Mouse (Mus musculus) lung, postnatal 0 days (tissue): ENCODE measurements at regions not wholly inside any gene's neighbourhood (a gene's known extent, or its start where the extent isn't known, plus 50 kb on each side); places are given as distances from the start of the nearest gene placed in this dataset.

ENCODE experiments used
- ATAC-seq: fragments of 200-750 bp; cut with Nextera tagmentation; 2 replicates; pipeline ENCODE4 v1.8.0; 2017; ENCODE audit warnings: moderate library complexity
- DNase-seq: peaks from one replicate; pipeline ENCODE4 v3.0.0-alpha.2; 2016; ENCODE audit warnings: low spot score
- H3K27ac ChIP-seq: fragments of 300-500 bp; sonication (generic); 2 replicates; pipeline ENCODE4 v1.5.1; 2014; ENCODE audit warnings: antibody characterized with exemption, mild to moderate bottlenecking, low read length, mixed read lengths
- H3K27me3 ChIP-seq: fragments of 300-500 bp; sonication (generic); replicated peaks from 2 replicates; pipeline ENCODE4 v1.6.1; 2014; ENCODE audit warnings: low read length, mixed read lengths; ENCODE audit not compliant: insufficient read depth
- H3K36me3 ChIP-seq: fragments of 300-500 bp; sonication (generic); 2 replicates; pipeline ENCODE4 v1.6.1; 2014; ENCODE audit warnings: low read length, mixed read lengths; ENCODE audit not compliant: insufficient read depth
- H3K4me1 ChIP-seq: fragments of 300-500 bp; sonication (generic); 2 replicates; pipeline ENCODE4 v1.6.1; 2014; ENCODE audit warnings: antibody characterized with exemption, low read depth, low read length, mixed read lengths; ENCODE audit not compliant: insufficient read depth
- H3K4me2 ChIP-seq: fragments of 300-500 bp; sonication (generic); replicated peaks from 2 replicates; pipeline ENCODE4 v1.6.1; 2014; ENCODE audit warnings: low read depth, mild to moderate bottlenecking, low read length, moderate library complexity, mixed read lengths
- H3K4me3 ChIP-seq: fragments of 300-500 bp; sonication (generic); 2 replicates; pipeline ENCODE4 v1.5.1; 2014; ENCODE audit warnings: low read depth, low read length
- H3K9ac ChIP-seq: fragments of 300-500 bp; sonication (generic); replicated peaks from 2 replicates; pipeline ENCODE4 v1.6.1; 2014; ENCODE audit warnings: low read depth, mild to moderate bottlenecking
- H3K9me3 ChIP-seq: fragments of 300-500 bp; sonication (generic); 2 replicates; pipeline ENCODE4 v1.6.1; 2016; ENCODE audit warnings: low read length, mixed read lengths
- CTCF ChIP-seq: IDR thresholded peaks from 2 replicates; pipeline ENCODE4 v1.5.1; 2016; ENCODE audit warnings: antibody characterized with exemption, mild to moderate bottlenecking
- EP300 ChIP-seq: IDR thresholded peaks from 2 replicates; pipeline ENCODE4 v1.6.1; 2016; ENCODE audit warnings: antibody characterized with exemption, mild to moderate bottlenecking, control low read depth
- WGBS: fragments of 180-500 bp; shearing (Covaris S2); extraction: QIAGEN DNeasy Blood & Tissue Kit; methylation state at CpG from one replicate; pipeline ENCODE4 v1.1.7; 2014; 5-methylcytosine and 5-hydroxymethylcytosine counted together

- no peak overlapping the region for H3K27ac ChIP-seq
- no peak overlapping the region for H3K4me2 ChIP-seq
- no peak overlapping the region for H3K9ac ChIP-seq
- DNase-seq (no peak), ATAC-seq (no peak)
- no peaks in the 10 kb centered on the region for H3K4me1 ChIP-seq
- no peaks in the 10 kb centered on the region for H3K27me3 ChIP-seq
- TF ChIP-seq CTCF: no peak
- TF ChIP-seq EP300: no peak
- H3K36me3 ChIP-seq: no peaks in the 10 kb centered on the region
- WGBS: 67% methylated on average over 2 of the region's 2 CpGs
- H3K4me3 ChIP-seq: no peak overlapping the region
- no peaks in the 10 kb centered on the region for H3K9me3 ChIP-seq
Observed at GRCm38 (mm10) chr11:7282188-7282587, 68.5 kb upstream of the Igfbp3 start.

- no peak overlapping the region for H3K9ac ChIP-seq
- no peaks in the 10 kb centered on the region for H3K9me3 ChIP-seq
- no peaks in the 10 kb centered on the region for H3K36me3 ChIP-seq
- ATAC-seq (no peak), DNase-seq (no peak)
- H3K4me3 ChIP-seq: no peak overlapping the region
- no peak overlapping the region for H3K27ac ChIP-seq
- H3K27me3 ChIP-seq: no peaks in the 10 kb centered on the region
- no peak overlapping the region for H3K4me2 ChIP-seq
- TF ChIP-seq EP300: no peak
- TF ChIP-seq CTCF: no peak
- H3K4me1 ChIP-seq: no peaks in the 10 kb centered on the region
- WGBS: 34% methylated on average over 2 of the region's 2 CpGs
Observed at GRCm38 (mm10) chr11:7281656-7282055, 67.9 kb upstream of the Igfbp3 start.

GRCm38 (mm10) chr11:7279891-7280290 is 66.2 kb upstream of the Igfbp3 start:
- H3K4me1 ChIP-seq: no peaks in the 10 kb centered on the region
- H3K9me3 ChIP-seq: no peaks in the 10 kb centered on the region
- ATAC-seq (no peak), DNase-seq (peak; percentile 9)
- no peak overlapping the region for H3K4me3 ChIP-seq
- no peak overlapping the region for H3K4me2 ChIP-seq
- no peaks in the 10 kb centered on the region for H3K27me3 ChIP-seq
- H3K9ac ChIP-seq: no peak overlapping the region
- 66% methylated on average over 2 of the region's 2 CpGs for WGBS
- TF ChIP-seq EP300 (no peak), CTCF (peak; percentile 47)
- no peaks in the 10 kb centered on the region for H3K36me3 ChIP-seq
- H3K27ac ChIP-seq: no peak overlapping the region

GRCm38 (mm10) chr11:7272543-7272942 is 58.8 kb upstream of the Igfbp3 start:
- H3K4me2 ChIP-seq: no peak overlapping the region
- H3K4me3 ChIP-seq: no peak overlapping the region
- TF ChIP-seq CTCF (no peak), EP300 (no peak)
- no peaks in the 10 kb centered on the region for H3K4me1 ChIP-seq
- no peak overlapping the region for H3K27ac ChIP-seq
- no peaks in the 10 kb centered on the region for H3K36me3 ChIP-seq
- H3K9ac ChIP-seq: no peak overlapping the region
- no peaks in the 10 kb centered on the region for H3K27me3 ChIP-seq
- WGBS: 14% methylated on average over 3 of the region's 3 CpGs
- ATAC-seq (no peak), DNase-seq (no peak)
- no peaks in the 10 kb centered on the region for H3K9me3 ChIP-seq

GRCm38 (mm10) chr11:7270916-7271315 is 57.2 kb upstream of the Igfbp3 start:
- no peak overlapping the region for H3K9ac ChIP-seq
- WGBS: 85% methylated on average over 1 of the region's 1 CpGs
- ATAC-seq: no peak
- no peaks in the 10 kb centered on the region for H3K9me3 ChIP-seq
- H3K36me3 ChIP-seq: no peaks in the 10 kb centered on the region
- no peak for TF ChIP-seq EP300
- TF ChIP-seq CTCF: no peak
- no peak overlapping the region for H3K4me3 ChIP-seq
- H3K27me3 ChIP-seq: no peaks in the 10 kb centered on the region
- DNase-seq: no peak
- no peaks in the 10 kb centered on the region for H3K4me1 ChIP-seq
- no peak overlapping the region for H3K27ac ChIP-seq
- H3K4me2 ChIP-seq: no peak overlapping the region

GRCm38 (mm10) chr11:7263971-7264370 is 50.2 kb upstream of the Igfbp3 start:
- H3K36me3 ChIP-seq: no peaks in the 10 kb centered on the region
- H3K27ac ChIP-seq: no peak overlapping the region
- no peaks in the 10 kb centered on the region for H3K4me1 ChIP-seq
- TF ChIP-seq CTCF: no peak
- no peak for TF ChIP-seq EP300
- H3K27me3 ChIP-seq: no peaks in the 10 kb centered on the region
- H3K9me3 ChIP-seq: no peaks in the 10 kb centered on the region
- H3K4me2 ChIP-seq: no peak overlapping the region
- ATAC-seq: no peak
- no peak overlapping the region for H3K9ac ChIP-seq
- WGBS: 55% methylated on average over 4 of the region's 4 CpGs
- no peak overlapping the region for H3K4me3 ChIP-seq
- no peak for DNase-seq
